Mouse (Mus musculus): Measurements from ENCODE around the gene Kl.

The Kl gene

DNA sequence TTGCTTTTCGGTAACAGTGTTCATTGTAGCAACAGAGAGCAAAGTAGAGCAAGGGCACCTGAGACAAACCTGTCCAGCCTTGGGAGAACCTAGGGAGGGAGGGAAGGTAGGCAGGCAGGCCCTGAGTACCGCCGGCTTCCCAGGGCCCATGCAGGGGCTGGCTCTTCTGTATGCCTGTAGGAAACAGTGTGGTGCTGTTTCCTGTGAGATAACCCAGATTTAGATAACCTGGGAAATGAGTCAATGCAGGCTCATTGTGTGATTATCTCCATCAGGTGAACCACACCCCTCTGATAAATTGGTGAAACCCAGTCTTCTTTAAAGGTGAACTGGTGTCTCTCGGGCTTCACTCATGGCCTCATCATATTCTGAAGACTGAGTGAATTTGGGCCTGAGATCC, 73.7 kb downstream of the Kl start:
- DNase-seq (ENCODE audit: extremely low spot score, low read depth, low spot score), result no peak

DNA sequence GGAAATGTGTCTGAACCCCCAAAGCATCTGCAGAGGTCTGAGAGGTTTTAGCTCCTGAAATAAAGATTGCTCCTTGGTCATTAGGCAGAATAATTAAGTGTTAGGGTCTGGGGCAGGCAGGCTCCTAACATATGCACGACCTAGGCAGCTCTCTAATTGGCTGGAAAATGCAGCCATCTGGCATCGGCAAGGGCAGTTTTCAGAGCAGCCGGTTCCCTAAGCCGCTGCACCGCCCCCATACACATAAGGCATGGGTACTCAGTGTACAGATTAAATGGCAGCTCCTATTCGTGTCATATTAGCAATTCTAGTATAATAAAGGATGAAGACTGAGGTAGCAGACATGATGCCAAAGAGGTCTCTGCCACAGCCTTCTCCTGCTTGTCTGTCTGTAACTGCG, 74.8 kb downstream of the Kl start:
- DNase-seq (ENCODE audit: extremely low spot score, low read depth, low spot score), result no peak

DNA sequence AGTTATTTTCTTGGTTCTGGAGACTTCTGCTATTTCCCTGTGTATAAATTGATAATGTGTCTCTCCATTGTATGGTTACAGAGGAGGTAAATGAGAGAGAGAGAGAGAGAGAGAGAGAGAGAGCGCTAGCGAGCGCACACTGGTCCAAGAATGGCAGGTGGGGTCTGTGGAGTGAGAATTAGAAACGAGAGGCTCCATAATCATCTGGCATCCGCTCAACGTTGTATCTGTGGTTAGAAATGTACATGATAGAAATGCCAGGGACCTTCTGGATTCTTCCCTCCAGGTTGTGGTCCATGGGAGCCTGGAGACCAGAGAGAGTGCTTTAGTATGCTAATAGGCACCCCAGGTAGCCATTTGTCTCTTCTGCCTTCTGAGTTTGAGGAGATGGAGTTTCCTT, 76.5 kb downstream of the Kl start:
- no peak for DNase-seq (ENCODE audit: extremely low spot score, low read depth, low spot score)

DNA sequence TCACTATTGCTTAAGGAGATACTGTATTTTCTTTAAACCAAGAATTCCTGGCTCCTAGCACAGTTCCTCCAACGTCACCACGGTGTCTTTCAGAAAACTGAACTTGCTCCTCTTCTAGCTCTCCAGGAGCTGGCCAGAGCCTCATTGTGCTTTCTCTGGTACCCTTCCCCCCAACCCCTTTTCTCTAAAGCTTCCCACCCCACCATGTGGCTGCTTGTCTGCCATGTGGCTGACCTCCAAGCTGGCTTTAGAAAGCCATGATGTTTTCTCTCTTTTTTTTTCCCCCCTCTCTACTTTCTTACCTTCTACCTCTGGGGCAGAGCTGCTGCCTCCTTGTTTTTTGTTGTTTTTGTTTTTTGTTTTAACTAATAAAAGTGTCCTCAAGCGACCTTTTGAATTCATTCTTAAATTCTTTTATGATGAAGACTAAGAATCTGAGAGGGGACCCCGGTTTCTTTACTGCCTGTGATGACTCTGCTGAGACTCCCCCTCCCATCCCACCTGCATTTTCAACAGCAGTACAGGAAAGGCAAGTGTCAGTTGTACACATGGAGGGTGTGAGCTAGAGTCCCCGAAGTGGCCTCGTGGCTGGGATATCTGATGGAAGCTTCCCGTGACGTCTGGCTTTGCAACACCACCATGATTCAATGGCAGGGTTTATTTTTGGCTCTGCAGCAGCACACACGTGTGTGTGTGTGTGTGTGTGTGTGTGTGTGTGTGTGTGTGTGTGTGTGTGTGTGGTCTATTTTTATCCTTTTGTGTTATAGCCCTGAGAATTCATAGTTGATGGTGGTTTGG, 82.5 kb downstream of the Kl start:
- no peak for DNase-seq (ENCODE audit: extremely low spot score, low read depth, low spot score)

DNA sequence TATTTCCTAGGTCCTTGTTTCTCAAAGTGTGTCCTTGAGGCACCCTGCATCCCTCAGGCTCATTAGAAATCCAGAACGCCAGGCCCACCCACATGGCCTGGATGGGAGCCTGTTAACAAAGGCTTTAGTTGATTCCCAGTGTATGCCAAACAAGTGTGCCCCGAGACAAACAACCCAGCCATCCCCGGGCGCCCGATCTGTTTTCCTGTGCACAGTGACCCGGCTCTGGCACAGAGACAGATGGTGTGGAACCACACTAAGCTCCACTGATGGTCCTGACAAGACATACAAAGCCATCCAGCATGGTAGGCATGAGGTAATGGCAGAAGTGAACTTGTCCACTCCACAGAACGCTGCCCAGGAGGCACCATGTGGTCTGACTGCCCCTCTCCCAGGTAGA, 85.5 kb downstream of the Kl start:
- no peak for DNase-seq (ENCODE audit: extremely low spot score, low read depth, low spot score)

DNA sequence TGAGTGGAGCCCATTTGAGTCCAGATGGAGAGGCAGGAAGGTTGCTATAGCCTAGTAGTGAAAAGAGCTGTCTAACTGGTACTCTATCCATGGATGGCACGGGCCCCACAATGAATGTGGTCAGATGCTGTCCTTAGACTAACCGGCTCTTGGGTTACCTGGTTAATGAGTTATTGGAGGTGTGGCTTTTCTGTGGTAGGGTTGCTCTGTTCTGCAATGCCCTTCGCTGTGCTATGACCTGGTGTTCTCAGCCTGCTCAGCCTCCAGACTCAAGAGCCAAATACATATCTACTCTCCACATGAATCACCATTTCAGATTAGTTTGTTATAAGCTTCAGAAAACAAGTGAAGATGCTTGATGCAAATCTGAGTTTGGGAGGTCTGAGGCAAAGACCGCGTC, 90.5 kb downstream of the Kl start:
- no peak for DNase-seq (ENCODE audit: extremely low spot score, low read depth, low spot score)
